Mouse (Mus musculus) liver, postnatal 0 days (tissue): ENCODE results near the gene Cpne1.

Experiments used
- CTCF ChIP-seq: sonication (generic); IDR thresholded peaks from 2 replicates; pipeline ENCODE4 v1.5.1; 2016; ENCODE audit warnings: antibody characterized with exemption, low read depth
- EP300 ChIP-seq: IDR thresholded peaks from 2 replicates; pipeline ENCODE4 v1.6.1; 2016; ENCODE audit warnings: antibody characterized with exemption, low read depth, mild to moderate bottlenecking

- TF ChIP-seq CTCF (no peak), EP300 (no peak)
Observed at GRCm38 (mm10) chr2:156143367-156143766, 31.6 kb upstream of the Cpne1 start.
